Mouse (Mus musculus) testis, adult 2 months (tissue): ENCODE results near the gene Abr.

Experiments
- CTCF ChIP-seq: fragments of 200-500 bp; IDR thresholded peaks from 2 replicates; pipeline ENCODE4 v1.5.1; 2012; ENCODE audit warnings: low read depth, mild to moderate bottlenecking, inconsistent platforms, low read length, moderate library complexity; ENCODE audit not compliant: control insufficient read depth, insufficient read depth, insufficient replicate concordance
- POLR2A ChIP-seq: fragments of 200-500 bp; IDR thresholded peaks from 2 replicates; pipeline ENCODE4 v1.6.1; 2012; ENCODE audit warnings: low read depth, mild to moderate bottlenecking, inconsistent platforms, low read length, moderate library complexity; ENCODE audit not compliant: control insufficient read depth

DNA sequence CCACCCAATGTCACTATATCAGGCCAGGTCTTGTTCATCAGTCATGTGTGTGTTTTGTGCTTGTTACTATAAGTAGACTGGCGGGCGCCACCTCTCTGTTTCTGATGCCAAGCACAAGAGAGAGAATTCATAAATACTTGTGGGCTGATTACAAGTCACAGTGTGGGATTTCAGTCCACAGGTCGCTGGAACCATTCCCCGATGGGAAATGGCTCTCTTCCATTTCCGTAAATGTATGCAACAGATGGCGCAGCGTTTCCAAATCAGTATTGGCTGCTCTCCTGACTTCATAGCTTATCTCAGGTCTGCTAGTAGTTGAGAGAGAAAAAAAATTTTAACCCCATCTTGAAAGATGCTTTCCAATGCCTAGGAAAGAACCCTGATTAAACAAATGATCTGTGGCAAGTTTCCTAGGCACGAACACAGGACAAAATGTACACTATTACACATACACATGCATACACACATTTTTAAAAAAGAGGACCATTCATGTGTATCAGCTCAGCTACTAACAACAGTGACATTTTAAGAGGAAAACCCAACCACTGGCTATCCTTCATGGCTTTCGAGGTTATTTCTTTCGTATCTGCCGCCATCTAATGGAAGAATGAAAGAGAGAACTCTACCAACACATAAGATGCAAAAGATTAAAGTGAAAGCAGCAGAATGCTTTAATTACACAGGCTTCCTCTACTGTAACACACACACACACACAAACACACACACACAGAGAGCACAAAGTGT lies 222.4 kb downstream of the Abr start:
- no peak for TF ChIP-seq CTCF
- no peak for TF ChIP-seq POLR2A
